Mouse (Mus musculus) bone marrow, adult 2 months (tissue): ENCODE results near the gene Ostm1. TPM values are rescaled to one million over a fixed set of nuclear protein-coding genes. Genes with fewer than 3 reads are reported as not detected.

ENCODE experiments used
- H3K27ac ChIP-seq: fragments of 200-500 bp; 2 replicates; pipeline ENCODE4 v1.5.1; 2012; ENCODE audit warnings: low read depth, mild to moderate bottlenecking, control low read depth, inconsistent platforms, low read length; ENCODE audit not compliant: control insufficient read depth, poor library complexity, insufficient read depth
- H3K4me1 ChIP-seq: fragments of 200-500 bp; 2 replicates; pipeline ENCODE4 v1.6.1; 2011; ENCODE audit warnings: low read length; ENCODE audit not compliant: control insufficient read depth, insufficient read depth
- H3K4me3 ChIP-seq: fragments of 200-500 bp; replicated peaks from 2 replicates; pipeline ENCODE3; 2011; ENCODE audit warnings: mild to moderate bottlenecking, low read depth, low read length, control low read depth; ENCODE audit not compliant: control insufficient read depth
- CTCF ChIP-seq: fragments of 200-500 bp; IDR thresholded peaks from 2 replicates; pipeline ENCODE4 v1.5.1; 2011; ENCODE audit warnings: low read length, control low read depth; ENCODE audit not compliant: control insufficient read depth, insufficient read depth
- POLR2A ChIP-seq: fragments of 200-500 bp; IDR thresholded peaks from 2 replicates; pipeline ENCODE4 v1.6.1; 2011; ENCODE audit warnings: low read depth, mild to moderate bottlenecking, control low read depth, low read length, borderline replicate concordance; ENCODE audit not compliant: control insufficient read depth
- WGBS: fragments of 180-500 bp; shearing (Covaris S2); methylation state at CpG from one replicate; pipeline ENCODE4 v1.1.7; 2018; 5-methylcytosine and 5-hydroxymethylcytosine counted together
- polyA plus RNA-seq: library from polyadenylated mRNA; stranded (reverse); fragments of >200 nt; gene quantifications from 2 replicates; pipeline ENCODE4 v1.2.4, GENCODE M21; 2011; ENCODE audit warnings: low replicate concordance; ENCODE audit not compliant: missing spikeins, insufficient read depth, insufficient read length

Ostm1 gene
- polyA plus RNA-seq, 1 experiment = 16.3 TPM

DNA sequence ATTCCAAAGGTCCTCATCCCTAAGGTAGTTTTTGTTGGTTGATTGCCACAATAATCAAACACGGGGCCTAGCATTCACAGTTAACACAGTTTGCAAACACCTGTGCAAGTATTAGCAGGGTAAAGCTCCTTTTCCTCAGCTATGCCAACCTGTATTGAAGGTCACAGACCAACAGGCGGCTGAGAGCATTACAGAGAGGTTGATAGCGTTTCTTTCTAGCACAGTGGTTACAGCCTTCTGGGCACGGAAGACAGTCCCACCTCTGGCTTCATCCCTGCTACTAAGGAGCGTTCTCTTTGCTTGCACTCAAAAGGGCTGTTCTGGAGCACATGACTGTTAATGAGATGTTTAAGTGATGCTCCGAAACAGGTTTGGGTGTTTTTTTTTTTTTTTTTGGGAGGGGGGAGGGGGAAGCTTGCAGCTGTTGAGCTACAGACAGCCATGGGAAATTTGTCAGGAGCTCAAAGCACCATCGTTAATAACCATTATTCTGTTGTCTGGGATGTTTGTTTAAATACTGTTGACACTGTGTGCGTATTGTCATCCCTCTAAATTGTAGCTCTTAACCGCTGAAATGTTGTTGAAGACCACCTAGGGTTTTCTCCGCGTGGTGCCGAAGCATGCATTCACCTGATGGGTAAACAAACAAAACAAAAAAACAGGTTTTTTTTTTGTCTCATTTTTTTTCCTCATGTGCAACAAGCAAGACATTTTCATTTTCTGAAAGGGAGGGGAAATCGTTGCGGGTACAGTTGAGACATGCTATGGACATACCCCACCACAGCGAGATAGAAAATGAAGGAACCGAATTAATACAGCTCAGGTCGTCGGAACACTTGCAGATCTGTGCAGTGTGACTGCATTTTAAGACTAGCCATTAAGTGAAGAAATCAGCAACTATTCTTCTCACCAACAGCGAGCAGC is 6.9 kb downstream of the Ostm1 start:
- TF ChIP-seq CTCF (no peak), POLR2A (no peak)
- WGBS = 7% methylated on average over 19 of the region's 19 CpGs
- H3K27ac ChIP-seq = no peak overlapping the region
- no peak overlapping the region for H3K4me3 ChIP-seq
- H3K4me1 ChIP-seq = no peaks in the 10 kb centered on the region

DNA sequence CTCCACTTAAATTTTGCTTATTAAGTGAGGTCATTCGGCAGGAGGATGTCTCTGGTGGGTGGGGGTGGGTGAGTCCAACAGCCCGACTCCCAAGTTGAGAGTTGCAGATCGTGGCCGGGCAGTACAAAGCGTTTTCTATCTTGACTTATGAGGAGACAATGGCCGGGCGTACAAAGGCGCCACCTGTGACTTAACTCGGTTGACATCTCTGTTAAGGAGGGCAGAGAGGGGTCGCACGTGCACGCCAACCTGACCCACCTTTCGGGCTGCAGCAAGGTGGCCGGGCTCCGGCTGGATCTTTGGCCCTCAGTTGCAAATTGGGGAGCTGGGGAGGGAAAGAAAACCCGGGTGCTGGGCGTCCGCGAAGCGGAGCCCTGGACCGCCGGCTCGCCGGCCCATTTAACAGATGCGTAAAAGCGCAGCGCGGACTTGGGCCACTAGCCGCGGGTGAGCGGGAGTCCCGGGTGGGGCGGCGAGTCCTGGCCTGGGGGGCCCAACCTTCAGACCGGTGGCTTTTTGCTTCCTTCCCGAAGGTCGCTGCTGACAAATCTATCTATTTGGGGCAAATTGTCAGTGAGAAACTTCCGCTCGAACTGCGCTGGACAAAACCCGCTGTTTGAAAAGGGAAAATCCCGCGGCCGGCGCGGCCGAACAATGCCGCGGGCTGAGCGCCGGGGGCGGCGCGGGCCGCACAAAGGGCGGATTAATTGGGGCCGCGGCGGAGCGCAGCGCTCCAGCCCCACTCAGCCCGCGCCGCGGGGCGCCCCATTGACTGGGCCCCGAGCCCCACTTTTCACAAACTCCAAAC is 7.8 kb downstream of the Ostm1 start:
- Histone ChIP-seq H3K4me3 (no peak overlapping the region), H3K4me1 (no peaks in the 10 kb centered on the region), H3K27ac (no peak overlapping the region; the same call in 1 of the 2 replicates)
- no peak for TF ChIP-seq POLR2A
- no peak for TF ChIP-seq CTCF
- 3% methylated on average over 67 of the region's 67 CpGs for WGBS

DNA sequence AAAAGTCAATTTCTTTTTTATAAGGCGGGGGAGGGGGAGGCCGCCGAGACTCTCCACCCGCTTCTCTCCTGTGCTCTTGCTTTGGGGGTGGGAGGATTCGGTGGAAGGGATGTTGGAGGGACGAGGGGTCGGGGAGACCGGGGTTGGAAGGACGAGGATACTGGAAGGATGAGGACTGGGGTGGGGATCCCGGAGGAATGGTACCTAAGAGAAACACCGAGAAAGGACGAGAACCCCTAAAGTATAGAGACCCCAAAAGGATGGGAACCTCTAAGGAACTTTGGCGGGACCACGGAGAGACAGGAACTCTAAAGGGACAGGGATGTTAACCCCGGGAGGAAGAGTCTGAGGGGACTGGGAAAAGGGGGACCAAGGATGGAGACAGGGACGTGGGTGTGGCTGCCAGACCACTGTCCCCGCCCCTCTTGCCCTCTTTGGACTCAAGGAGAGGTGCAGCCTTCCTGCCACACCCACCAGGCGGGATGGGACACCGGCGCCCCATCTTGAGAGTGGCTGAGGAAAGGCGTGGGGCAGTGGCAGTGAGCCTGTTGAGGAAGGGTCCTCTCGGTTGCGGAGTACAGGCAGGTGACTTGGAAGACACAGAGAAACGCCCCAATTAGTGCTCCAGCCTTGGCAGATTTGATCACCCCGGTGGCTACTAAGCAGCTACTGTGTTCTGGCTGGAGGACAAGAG is 8.5 kb downstream of the Ostm1 start:
- TF ChIP-seq POLR2A = no peak
- no peak for TF ChIP-seq CTCF

DNA sequence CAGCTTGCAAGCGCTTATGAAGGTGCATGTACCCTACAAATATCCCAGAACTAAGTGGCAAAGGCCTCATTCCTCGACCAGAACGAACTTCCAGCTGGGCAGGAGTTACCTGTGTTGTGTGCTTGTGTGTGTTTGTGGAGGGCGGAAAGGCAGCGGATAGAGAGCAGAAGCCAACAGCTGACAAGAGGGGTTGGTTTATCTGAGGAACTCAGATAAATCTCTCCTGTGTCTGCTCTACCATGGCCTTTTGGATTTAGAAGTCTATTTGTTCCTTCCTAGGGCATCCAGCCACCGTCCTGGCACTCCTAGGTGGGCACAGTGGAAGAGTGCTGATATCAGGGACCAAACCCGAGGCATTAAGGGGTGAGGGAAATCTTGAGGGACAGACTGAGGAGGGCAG is 9.6 kb downstream of the Ostm1 start:
- Histone ChIP-seq H3K4me1 (no peaks in the 10 kb centered on the region), H3K4me3 (no peak overlapping the region), H3K27ac (no peak overlapping the region)
- TF ChIP-seq POLR2A = no peak
- TF ChIP-seq CTCF = no peak
- WGBS = 34% methylated on average over 7 of the region's 7 CpGs

More for the DNA sequence above, 8.5 kb downstream of the Ostm1 start:
- Histone ChIP-seq H3K27ac (no peak overlapping the region; the same call in 1 of the 2 replicates), H3K4me3 (no peak overlapping the region), H3K4me1 (no peaks in the 10 kb centered on the region)
- WGBS = 5% methylated on average over 25 of the region's 25 CpGs

DNA sequence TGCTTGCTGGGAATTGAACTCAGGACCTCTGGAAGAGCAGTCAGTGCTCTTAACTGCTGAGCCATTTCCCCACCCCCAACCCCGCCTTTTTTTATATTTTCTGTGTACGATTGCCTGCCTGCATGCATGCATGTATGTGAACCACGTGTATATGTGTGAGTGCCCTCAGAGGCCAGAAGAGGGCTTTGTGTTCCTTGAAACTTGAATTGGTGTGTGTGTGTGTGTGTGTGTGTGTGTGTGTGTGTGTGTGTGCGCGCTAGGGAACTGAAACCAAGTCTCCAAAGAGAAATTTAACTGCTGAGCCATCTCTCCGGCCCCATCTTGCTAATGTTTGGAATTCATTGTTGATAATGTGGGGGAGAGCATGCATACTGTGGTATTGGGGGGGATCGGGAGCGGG is 15.0 kb downstream of the Ostm1 start:
- no peaks in the 10 kb centered on the region for H3K4me1 ChIP-seq
- no peak overlapping the region for H3K4me3 ChIP-seq
- no peak for TF ChIP-seq CTCF
- TF ChIP-seq POLR2A = no peak
- WGBS = 75% methylated on average over 8 of the region's 8 CpGs
- no peak overlapping the region for H3K27ac ChIP-seq

DNA sequence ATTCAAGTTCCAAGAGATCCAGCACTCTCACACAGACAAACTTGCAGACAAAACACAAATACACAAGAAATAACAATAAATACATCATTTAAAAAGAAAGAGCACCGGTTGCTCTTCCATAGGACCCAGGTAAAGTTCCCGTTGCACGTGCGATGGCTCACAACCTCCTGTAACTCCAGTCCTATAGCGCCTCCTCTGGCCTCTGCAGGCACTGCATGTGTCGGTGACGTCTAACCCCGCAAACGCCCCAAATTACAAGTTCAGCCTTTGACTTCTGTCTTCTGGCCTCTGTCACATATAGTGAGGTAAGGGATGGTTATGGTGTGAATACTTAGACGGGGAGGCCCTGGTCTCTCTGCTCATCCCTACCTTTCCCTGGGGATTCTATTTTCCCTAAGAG is 17.9 kb downstream of the Ostm1 start:
- no peak overlapping the region for H3K27ac ChIP-seq
- WGBS = 41% methylated on average over 10 of the region's 10 CpGs
- TF ChIP-seq CTCF (peak; percentile 63), POLR2A (no peak)
- H3K4me3 ChIP-seq = no peak overlapping the region
- H3K4me1 ChIP-seq = no peaks in the 10 kb centered on the region

DNA sequence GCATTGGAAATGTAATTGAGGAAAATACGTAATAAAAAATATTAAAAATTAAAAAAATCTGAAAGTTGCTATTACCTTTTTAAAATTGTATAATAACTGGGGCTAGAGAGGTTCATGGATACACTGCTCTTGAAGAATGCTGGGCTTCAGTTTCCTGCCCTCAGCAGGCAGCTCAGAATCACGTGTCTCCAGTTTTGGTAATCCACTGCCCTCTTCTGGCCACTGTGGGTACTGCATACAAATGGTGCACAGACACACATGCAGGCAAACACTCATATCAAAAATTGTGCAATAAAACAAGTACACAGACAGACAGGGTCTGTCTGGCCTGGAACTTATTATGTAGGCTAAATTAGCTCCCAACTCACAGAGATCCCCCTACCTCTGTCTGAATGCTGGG is 21.3 kb downstream of the Ostm1 start:
- WGBS = 65% methylated on average over 2 of the region's 2 CpGs
- no peak overlapping the region for H3K27ac ChIP-seq
- no peaks in the 10 kb centered on the region for H3K4me1 ChIP-seq
- no peak overlapping the region for H3K4me3 ChIP-seq
- no peak for TF ChIP-seq POLR2A
- TF ChIP-seq CTCF = peak; percentile 55
